Mouse (Mus musculus): ENCODE results near the gene Smc6.
A peak's percentile ranks its signal among the peaks of the same experiment; 100 is the strongest.

Smc6 gene

DNA sequence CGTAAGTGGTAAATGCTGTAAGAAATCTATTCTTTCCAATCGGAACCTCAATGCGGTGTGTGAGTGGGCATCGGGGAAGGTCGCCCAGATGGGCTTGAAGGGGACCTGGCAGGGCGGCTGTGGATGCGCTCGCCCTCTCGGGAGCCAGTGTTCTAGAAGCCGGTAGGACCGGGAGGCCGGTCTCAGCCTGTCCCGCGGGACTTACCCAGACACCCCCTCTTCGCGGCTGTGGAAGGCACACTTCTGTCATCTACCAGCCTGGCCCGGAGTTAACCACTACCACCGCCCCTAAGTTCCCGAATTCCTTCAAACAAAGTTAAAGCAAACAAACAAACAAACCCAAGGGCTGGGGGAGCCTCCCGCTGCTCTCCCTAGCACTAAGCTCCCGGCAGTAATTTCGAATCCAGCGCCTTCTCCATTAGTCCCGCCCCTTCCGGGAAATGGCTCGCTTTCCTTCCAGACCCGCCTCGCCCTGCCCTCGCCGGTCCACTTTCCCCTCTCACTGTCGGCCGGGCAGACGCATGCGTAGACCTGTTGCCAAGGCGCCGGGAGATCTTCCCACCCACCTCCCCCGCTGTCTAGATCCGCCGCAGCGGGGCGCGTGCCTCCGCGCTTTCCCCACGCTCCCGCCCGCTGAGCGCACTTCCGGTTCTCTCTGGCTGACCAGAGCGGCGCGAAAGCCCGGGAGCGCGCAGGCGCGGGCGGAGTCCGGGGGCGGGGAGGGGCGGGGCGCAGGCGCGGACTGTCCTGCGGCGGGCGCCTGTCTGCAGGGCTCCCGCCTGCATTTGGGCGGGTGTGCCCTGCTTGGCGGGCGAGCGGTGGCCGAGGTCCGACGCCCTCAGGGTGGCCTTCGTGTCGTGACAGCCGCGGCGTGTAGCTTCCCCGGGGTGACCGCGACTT lies at the start of gene Smc6, which contains the start of gene Gen1:
Gene Smc6, plus strand, starts transcription at position 505 of the 900 bp plus-strand sequence.
Gene Gen1, minus strand, starts transcription at position 420 of the 900 bp plus-strand sequence.
- DNase-seq (ENCODE audit: low spot score in 2 of 2) = peak; percentile 96

DNA sequence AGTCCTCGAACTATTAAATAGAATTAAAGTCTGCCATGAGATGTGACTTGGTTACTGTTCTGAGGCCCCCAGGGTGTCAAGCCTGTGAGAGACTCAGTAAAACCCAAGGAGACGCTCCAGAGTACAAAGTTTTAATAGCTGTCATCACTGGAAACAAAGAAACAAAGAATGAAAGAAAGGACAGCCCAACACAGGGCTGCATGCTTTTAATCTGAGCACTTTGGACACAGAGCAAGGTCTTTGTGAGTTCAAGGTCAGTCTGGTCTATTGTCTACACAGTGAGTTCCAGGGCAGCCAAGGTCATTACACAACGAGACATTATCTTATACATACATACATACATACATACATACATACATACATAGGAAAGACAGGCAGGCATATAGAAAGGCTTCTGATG lies 49.2 kb upstream of the Smc6 start:
- no peak for DNase-seq (ENCODE audit: low spot score in 2 of 2)

DNA sequence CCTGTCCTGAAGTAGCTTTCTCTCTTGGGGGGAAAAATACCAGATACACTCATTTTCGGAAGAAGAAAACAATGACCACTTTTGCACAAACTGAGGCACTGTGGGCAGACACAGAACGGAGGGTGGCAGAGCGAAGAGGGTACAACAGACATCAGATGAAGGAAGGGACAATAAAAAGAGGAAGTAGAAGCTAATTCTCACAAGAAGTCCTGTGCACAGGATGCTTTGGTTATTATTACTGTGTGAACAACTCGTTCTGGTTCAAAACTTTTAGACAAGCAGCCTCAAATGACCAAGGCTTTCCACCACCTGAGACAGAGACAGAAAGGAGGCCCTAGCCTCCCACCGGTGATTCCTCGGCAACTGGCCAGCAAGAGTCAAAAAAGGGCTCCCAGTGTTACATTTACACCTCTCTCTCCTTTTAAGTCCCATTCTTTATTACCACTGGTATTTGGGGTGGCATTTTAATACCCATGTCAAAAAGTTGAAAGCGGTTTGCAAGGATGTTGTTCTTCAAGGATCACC lies 47.9 kb upstream of the Smc6 start:
- DNase-seq (ENCODE audit: low spot score in 2 of 2) = peak in 1 of 2 experiments; percentile 48

DNA sequence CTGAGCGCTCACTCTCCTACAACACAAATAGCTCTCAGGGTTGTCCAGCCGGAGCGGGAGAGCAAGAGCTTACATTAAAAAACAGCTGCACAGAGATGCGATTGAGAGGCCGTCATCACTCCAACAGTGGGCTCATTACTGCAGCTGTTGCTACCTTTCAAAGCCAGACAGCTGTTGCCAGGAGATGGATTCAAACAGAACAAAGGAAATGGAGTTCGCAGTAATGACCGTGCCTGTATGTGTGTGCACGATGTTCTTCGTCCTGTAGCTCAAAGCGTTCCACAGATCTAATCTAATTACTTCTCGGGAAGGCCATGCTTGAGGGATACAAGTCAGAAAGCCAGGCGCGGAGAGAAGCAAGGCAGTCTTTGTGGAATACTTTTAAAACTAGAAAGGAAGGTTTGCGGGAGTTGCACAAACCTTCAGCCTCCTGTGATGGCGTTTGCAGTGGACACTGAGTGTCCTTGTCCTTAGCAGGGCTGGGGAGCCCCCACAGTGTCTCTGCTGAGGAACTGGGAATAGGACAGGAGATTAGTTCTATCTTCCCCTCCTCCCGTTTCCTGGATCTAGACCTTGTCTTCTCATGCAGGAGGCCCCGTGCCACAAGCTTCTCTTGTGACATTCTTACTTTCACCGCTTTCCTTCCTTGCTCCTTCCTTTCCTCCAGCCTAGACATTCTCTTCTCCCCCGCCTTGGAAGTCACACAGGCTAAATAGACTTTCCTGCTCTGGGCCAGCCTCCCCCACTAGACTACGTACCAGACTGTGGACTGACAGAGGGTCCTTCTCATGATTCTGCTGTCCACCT lies 44.0 kb upstream of the Smc6 start:
- DNase-seq (ENCODE audit: low spot score in 2 of 2) = no peak

DNA sequence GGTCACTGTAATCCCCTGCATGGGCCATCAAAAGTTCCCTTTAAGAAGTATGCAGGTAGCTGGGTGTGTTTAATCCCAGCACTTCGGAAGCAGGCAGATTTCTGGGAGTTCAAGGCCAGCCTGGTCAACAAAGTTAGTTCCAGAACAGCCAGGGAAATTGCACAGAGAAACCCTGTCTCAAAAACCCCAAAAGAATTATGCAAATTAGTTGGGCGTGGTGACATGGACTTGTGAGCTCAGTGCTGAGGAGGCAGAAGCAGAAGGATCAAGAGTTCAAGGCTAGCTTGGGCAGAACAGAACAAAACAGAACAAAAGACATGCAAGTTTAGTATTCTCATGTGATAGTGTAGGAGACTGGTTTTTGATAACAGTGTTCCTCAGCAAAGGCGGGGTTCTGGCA lies 43.1 kb upstream of the Smc6 start:
- DNase-seq (ENCODE audit: low spot score in 2 of 2) = no peak

DNA sequence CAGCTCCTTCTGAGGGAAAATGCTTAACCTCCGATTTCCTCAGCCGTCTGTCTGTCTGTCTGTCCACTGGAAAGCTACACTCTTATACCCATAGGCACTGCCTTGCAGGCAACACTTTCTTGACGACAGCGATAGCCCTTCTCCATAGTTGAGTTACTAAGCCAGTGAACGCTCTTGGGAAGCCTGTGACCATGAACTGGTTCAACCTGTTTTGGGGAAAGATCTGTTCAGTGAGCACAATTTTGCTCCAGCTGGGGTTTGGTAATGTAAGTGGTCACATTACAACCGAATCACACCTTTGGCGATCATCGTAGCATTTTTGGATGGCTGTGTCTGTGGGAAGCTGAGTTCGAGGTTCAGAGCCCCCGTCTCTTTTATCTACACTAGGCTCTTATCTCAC lies 42.6 kb upstream of the Smc6 start:
- DNase-seq (ENCODE audit: low spot score in 2 of 2) = no peak

DNA sequence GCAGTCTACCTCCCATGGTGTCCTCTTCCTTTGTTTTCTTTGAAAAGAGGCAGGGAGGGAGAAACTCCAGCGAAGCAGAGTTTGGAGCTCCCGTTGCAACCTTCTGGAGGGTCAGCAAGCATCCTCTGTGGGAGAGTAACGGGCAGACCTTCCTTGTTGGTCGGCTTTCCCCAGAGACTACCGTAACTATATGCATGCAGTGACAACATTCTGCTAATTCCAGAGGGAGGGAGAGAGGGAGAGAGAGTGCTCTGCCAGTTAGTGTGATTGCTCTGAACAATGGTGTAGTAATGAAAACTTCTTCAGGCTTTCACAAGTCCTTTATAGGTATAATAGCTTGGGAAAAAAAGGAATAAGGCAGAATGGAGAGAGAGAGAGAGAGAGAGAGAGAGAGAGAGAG lies 41.0 kb upstream of the Smc6 start:
- DNase-seq (ENCODE audit: low spot score in 2 of 2) = no peak

DNA sequence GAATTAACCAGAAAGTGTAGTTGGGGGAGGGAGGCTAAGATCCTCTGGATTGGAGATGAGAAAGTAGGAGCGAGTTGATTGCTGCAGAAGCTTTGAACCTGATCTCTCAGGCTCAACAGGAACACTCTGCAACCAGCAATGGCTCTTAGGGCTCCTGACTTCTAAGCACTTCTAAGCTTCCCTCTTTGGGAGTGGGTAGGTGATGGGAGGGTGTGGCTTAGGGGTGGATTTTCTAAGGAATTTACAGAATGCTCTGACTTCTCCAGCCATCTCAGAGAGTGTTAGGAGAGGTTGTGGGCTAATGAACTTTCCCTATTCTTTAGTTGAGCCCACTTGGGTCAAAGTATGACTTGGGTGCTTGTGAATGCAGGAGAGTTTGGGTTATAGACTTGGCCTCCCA lies 39.6 kb upstream of the Smc6 start:
- no peak for DNase-seq (ENCODE audit: low spot score in 2 of 2)

GRCm38 (mm10) chr12:11226529-11227268 lies 39.0 kb upstream of the Smc6 start:
- no peak for DNase-seq (ENCODE audit: low spot score in 2 of 2)

DNA sequence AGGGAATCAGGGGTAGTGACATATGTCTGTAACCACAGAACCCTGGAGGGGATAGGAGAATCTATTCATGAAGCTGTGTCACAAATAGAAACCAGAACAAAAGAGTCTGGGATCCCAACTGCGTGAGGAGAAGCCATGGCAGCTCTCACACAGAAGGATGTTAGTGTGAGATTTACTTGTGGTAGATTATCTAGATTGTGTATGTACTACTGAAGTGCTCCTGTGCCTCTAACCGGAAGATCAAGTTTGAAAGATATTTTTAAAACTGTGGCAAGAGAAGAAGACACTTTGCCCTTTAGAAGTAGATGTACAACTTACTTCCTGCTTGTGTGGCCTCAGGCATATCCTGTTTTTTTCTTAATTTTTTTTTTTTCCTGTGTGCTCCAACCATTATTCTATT lies 35.4 kb upstream of the Smc6 start:
- DNase-seq (ENCODE audit: low spot score in 2 of 2) = no peak

DNA sequence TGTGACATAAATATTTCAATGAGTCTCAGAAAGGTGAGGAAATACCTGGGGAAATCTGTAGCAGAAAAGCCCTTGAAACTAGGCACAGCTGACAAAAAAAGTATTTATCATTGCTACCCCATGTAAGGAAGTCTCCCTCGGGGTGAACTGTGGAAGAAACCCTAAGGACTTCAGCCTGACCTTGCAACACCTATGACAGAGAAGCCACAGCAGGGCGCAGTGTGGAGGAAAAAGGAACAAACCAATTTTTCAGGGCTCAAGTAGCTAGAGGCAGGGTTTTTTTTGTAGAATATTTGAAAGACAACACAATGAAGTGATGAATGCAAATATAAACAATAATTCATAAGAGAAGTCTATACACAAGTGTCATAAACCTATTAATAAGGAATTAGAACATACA lies 29.7 kb upstream of the Smc6 start:
- DNase-seq (ENCODE audit: low spot score in 2 of 2) = no peak

GRCm38 (mm10) chr12:11247460-11247859 lies 18.2 kb upstream of the Smc6 start:
- DNase-seq (ENCODE audit: low spot score in 2 of 2) = no peak

DNA sequence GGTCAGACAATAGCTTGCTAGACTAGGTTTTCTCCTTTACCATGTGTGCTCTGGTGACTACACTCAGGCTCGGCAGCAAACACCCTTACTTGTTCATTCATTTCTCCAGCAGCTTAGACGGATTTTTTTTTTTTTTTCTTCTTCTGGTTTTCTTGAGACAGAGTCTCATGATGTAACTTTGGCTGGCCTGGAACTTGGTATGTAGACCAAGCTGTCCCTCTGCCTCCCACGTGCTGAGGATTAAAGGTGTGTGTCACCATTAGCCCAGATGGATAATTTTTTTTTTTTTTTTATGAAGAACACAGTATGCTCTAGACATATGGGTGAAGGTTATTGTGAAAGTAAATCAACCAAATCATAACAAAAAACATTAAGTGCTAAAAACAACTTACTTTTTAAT lies 15.4 kb upstream of the Smc6 start:
- no peak for DNase-seq (ENCODE audit: low spot score in 2 of 2)

DNA sequence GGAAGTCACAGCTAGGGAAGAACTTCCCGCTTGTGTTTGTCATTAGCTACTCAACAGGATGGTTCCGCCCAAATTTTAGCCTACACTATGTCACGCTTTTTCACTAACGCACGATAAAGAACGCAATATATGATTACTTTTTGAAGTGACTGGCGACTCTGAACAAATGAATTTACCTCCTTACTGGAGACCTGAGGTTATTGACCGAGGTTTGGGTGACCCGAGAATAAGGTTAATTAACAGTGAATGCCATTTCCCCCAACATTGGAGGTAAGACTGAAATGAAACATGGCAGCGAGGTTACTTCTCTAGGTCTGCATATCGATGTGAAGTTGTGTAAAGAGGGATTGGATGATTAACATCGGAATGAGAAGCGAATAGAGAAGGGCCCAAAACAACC lies 791 bp upstream of the Smc6 start:
- no peak for DNase-seq (ENCODE audit: low spot score in 2 of 2)

GRCm38 (mm10) chr12:11266282-11266985 lies 748 bp downstream of the Smc6 start:
- no peak for DNase-seq (ENCODE audit: low spot score in 2 of 2)

GRCm38 (mm10) chr12:11267030-11267429 lies 1.3 kb downstream of the Smc6 start:
- no peak for DNase-seq (ENCODE audit: low spot score in 2 of 2)

DNA sequence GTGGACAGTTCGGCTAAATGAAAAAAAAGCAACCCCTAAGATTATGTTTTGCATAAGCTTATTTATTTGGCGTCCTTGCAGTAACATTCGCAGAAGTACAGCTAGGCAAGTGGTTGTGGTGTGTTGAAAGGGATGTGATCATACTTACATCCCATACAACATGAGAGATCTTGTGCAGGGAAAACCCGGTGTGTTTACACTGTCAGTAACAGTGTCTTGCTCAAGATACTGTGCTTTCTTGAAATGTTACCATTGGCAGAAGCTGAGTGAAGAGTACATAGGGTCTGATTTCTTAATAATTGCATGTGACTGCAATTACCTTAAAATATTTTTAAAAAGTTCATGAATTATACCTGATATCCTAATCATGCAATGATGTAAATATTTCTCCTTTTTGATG lies 6.9 kb downstream of the Smc6 start:
- DNase-seq (ENCODE audit: low spot score in 2 of 2) = no peak

GRCm38 (mm10) chr12:11273185-11273584 lies 7.5 kb downstream of the Smc6 start:
- no peak for DNase-seq (ENCODE audit: low spot score in 2 of 2)

DNA sequence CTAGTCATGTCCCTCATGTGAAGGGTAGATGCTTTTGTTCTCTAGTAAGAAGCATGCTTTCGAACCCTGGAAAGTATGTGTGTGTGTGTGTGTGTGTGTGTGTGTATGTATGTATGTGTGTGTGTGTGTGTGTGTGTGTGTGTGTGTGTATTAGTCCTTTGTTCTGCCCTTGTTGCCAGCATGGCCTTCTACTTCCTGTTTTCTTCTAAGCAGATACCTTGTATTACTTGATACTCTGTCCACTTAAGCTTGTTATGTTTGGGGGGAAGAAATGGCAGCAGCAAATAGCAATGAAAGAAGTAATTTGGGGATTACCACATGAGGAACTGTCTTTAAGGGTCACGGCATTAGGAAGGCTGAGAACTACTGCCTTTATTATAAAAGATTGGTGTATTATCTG lies 10.9 kb downstream of the Smc6 start:
- DNase-seq (ENCODE audit: low spot score in 2 of 2) = peak in 1 of 2 experiments; percentile 13

DNA sequence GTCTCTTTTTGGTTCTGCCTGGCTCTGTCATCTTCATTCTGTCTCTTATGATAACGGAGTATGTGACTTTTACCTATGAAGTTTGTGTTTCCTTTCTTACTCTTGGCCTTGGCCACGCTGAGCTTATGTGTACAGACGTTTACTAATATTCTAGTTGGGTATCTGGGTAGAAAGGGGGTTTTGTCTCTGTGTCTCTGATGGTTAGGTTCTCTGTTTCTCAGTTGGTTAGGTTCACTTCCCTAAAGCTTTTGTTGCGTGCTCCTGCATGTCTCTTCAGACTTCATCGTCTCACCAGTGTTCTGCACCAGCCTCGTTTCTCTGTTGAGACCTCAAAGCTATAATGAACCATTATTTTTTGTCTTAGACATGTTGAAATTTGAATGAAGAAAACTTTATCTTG lies 11.5 kb downstream of the Smc6 start:
- DNase-seq (ENCODE audit: low spot score in 2 of 2) = peak in 1 of 2 experiments; percentile 20

DNA sequence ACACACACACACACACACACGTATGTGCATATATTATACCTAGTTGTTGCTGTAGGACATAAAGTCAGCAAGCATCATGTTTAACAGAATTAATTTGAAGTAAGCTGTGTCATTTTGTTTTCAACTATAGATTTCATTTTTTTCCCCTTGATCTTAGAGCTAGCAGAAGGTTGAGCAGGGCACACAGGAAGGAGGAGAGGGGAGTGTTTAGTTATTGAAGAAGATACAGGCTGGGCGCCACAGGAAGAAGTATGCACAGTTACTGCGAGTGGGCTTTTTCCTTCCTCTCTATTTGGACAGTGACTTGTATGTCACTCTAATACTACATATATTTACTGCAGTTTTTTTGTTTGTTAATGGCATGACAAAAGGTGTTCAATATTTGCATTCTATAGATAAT lies 14.2 kb downstream of the Smc6 start:
- DNase-seq (ENCODE audit: low spot score in 2 of 2) = no peak
